In the genomic region with DNA sequence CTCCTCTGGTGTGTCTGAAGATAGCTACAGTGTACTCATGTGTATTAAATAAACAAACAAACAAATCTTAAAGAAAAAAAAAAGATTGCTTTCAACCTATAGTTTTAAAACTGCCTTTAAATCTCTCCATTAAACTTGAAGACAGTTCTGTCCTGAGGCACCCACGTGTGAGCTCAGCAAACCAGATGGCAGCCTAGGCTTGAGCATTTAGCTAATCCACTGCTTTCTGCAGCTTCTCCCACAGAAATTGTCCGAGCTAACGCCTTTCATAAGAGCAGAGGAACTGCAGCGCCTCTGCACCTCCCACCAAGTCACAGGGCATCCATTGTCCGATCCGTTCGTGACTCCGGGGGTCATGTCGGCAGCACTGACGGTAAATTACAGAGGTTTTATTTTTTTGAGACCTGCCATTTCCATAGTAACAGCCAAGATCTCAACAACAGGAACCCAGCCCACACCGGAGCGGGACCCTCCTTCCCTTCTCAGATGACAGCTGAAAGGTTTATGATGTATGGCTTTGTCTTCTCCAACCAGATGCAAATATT, we compare ENCODE assay signal across 14 mouse cellular contexts.
A peak's percentile ranks its signal among the peaks of the same experiment; 100 is the strongest.
DNase-seq lines count a peak whose midpoint lies in the region; ATAC-seq and TF ChIP-seq lines count a peak whose summit lies in the region.
"Had no signal": no experiment of that assay in that cellular context is flagged by ENCODE, and none has a peak within 500 bp of the region (broad histone marks: within the 10 kb centered on the region; RNA-seq: fewer than 3 reads in every experiment).

No protein-coding gene starts in this region.

- no peaks in the 10 kb centered on the region for H3K4me1 ChIP-seq in forebrain, postnatal 0 days (ENCODE audit: insufficient read depth)
- H3K4me1 ChIP-seq in forebrain, embryonic 11.5 days (replicated peaks; ENCODE audit: control insufficient read depth, insufficient read depth, low read length) = no peaks in the 10 kb centered on the region
- H3K4me1 ChIP-seq in limb, embryonic 11.5 days (ENCODE audit: control insufficient read depth, insufficient read depth, low read length) = no peaks in the 10 kb centered on the region
- no peaks in the 10 kb centered on the region for H3K4me1 ChIP-seq in liver, embryonic 12.5 days
- H3K4me1 ChIP-seq: embryonic facial prominence, embryonic 15.5 days; heart, embryonic 12.5 days; liver, embryonic 15.5 days had no signal

- ATAC-seq in forebrain, postnatal 0 days = no peak; the same call in 1 of the 2 replicates
- no peak; the same call in 1 of the 2 replicates for ATAC-seq in forebrain, embryonic 11.5 days (replicated peaks; ENCODE audit: low FRiP score)
- ATAC-seq in limb, embryonic 11.5 days (ENCODE audit: insufficient number of reproducible peaks, low FRiP score, low TSS enrichment, low read depth) = 0 out of 2 replicates have a peak, but pooled peaks have one; percentile 31
- no peak for ATAC-seq in liver, embryonic 12.5 days
- ATAC-seq: intestine, postnatal 0 days had no signal

- no peak overlapping the region for H3K4me3 ChIP-seq in forebrain, postnatal 0 days (ENCODE audit: low read depth, low read length)
- H3K4me3 ChIP-seq in forebrain, embryonic 11.5 days (ENCODE audit: low read depth, low read length) = no peak overlapping the region
- H3K4me3 ChIP-seq in limb, embryonic 11.5 days (ENCODE audit: low read depth, low read length) = no peak overlapping the region
- H3K4me3 ChIP-seq in liver, embryonic 12.5 days = no peak overlapping the region
- H3K4me3 ChIP-seq: embryonic facial prominence, embryonic 15.5 days; heart, embryonic 12.5 days; liver, embryonic 15.5 days had no signal

- H3K9me3 ChIP-seq in forebrain, postnatal 0 days (ENCODE audit: low read length) = no peaks in the 10 kb centered on the region
- H3K9me3 ChIP-seq in forebrain, embryonic 11.5 days (ENCODE audit: control insufficient read depth, low read length) = no peaks in the 10 kb centered on the region
- H3K9me3 ChIP-seq in limb, embryonic 11.5 days (ENCODE audit: control insufficient read depth, low read length) = no peaks in the 10 kb centered on the region
- no peaks in the 10 kb centered on the region for H3K9me3 ChIP-seq in liver, embryonic 12.5 days (replicated peaks)
- H3K9me3 ChIP-seq: embryonic facial prominence, embryonic 15.5 days; liver, embryonic 15.5 days had no signal

- no peak overlapping the region for H3K4me2 ChIP-seq in forebrain, postnatal 0 days (ENCODE audit: low read depth)
- H3K4me2 ChIP-seq in forebrain, embryonic 11.5 days (ENCODE audit: low read depth, low read length, severe bottlenecking) = no peak overlapping the region
- no peak overlapping the region for H3K4me2 ChIP-seq in limb, embryonic 11.5 days (ENCODE audit: low read depth, severe bottlenecking)
- no peak overlapping the region for H3K4me2 ChIP-seq in liver, embryonic 12.5 days
- H3K4me2 ChIP-seq: embryonic facial prominence, embryonic 15.5 days; heart, embryonic 12.5 days; liver, embryonic 15.5 days had no signal

- H3K27me3 ChIP-seq in forebrain, postnatal 0 days (ENCODE audit: insufficient read depth, low read length) = no peaks in the 10 kb centered on the region
- no peaks in the 10 kb centered on the region for H3K27me3 ChIP-seq in forebrain, embryonic 11.5 days (ENCODE audit: control insufficient read depth, insufficient read depth, low read length)
- H3K27me3 ChIP-seq in limb, embryonic 11.5 days (ENCODE audit: control insufficient read depth, insufficient read depth, low read length) = no peaks in the 10 kb centered on the region
- H3K27me3 ChIP-seq in liver, embryonic 12.5 days (replicated peaks) = no peaks in the 10 kb centered on the region
- H3K27me3 ChIP-seq: embryonic facial prominence, embryonic 15.5 days; heart, embryonic 12.5 days; liver, embryonic 15.5 days had no signal

- H3K9ac ChIP-seq in forebrain, postnatal 0 days = no peak overlapping the region
- H3K9ac ChIP-seq in forebrain, embryonic 11.5 days (ENCODE audit: low read length) = no peak overlapping the region; the same call in 1 of the 2 replicates
- no peak overlapping the region for H3K9ac ChIP-seq in limb, embryonic 11.5 days (ENCODE audit: low read length)
- H3K9ac ChIP-seq in liver, embryonic 12.5 days = no peak overlapping the region
- H3K9ac ChIP-seq: embryonic facial prominence, embryonic 15.5 days; heart, embryonic 12.5 days; liver, embryonic 15.5 days had no signal

- H3K36me3 ChIP-seq in forebrain, postnatal 0 days (ENCODE audit: insufficient read depth) = no peaks in the 10 kb centered on the region
- no peaks in the 10 kb centered on the region for H3K36me3 ChIP-seq in forebrain, embryonic 11.5 days (ENCODE audit: control insufficient read depth, insufficient read depth, low read length)
- no peaks in the 10 kb centered on the region for H3K36me3 ChIP-seq in limb, embryonic 11.5 days (ENCODE audit: control insufficient read depth, insufficient read depth, low read length)
- H3K36me3 ChIP-seq in liver, embryonic 12.5 days = no peaks in the 10 kb centered on the region
- H3K36me3 ChIP-seq: embryonic facial prominence, embryonic 15.5 days; G1E; heart, embryonic 12.5 days; liver, embryonic 15.5 days had no signal

- 0 out of 2 replicates have a peak, but pooled peaks have one; percentile 6 for TF ChIP-seq CTCF in forebrain, postnatal 0 days (IDR thresholded peaks at IDR 0.05; ENCODE audit: low read depth)

- DNase-seq in forebrain, postnatal 0 days = no peak
- DNase-seq in forebrain, embryonic 11.5 days (ENCODE audit: low spot score) = no peak
- peak; percentile 39 for DNase-seq in right cerebral cortex, adult 18-20 months
- DNase-seq in right cerebral cortex, postnatal 14 days = no peak
- peak; percentile 31 for DNase-seq in limb, embryonic 11.5 days (ENCODE audit: low spot score)
- peak; percentile 16 for DNase-seq in retina, embryonic 14.5 days (ENCODE audit: low spot score)
- DNase-seq in ovary, adult 18-20 months (ENCODE audit: low spot score) = no peak
- DNase-seq: spleen, adult 18-20 months had no signal

- WGBS in forebrain, postnatal 0 days = 37% methylated on average over 12 of the region's 12 CpGs
- 44% methylated on average over 12 of the region's 12 CpGs for WGBS in forebrain, embryonic 11.5 days
- WGBS in limb, embryonic 11.5 days = 71% methylated on average over 12 of the region's 12 CpGs
- 66% methylated on average over 12 of the region's 12 CpGs for WGBS in liver, embryonic 12.5 days (ENCODE audit: insufficient replicate concordance)

- no peak overlapping the region for H3K27ac ChIP-seq in forebrain, postnatal 0 days (ENCODE audit: low read depth, low read length)
- no peak overlapping the region for H3K27ac ChIP-seq in forebrain, embryonic 11.5 days (ENCODE audit: low read depth, low read length)
- no peak overlapping the region for H3K27ac ChIP-seq in limb, embryonic 11.5 days (replicated peaks; ENCODE audit: low read depth, low read length)
- no peak overlapping the region for H3K27ac ChIP-seq in liver, embryonic 12.5 days
- H3K27ac ChIP-seq: embryonic facial prominence, embryonic 15.5 days; liver, embryonic 15.5 days had no signal

Comparison
In these comparisons a context has a peak if more than half of its experiments do, and no peak if none do; other contexts are left out.
1. DNase-seq: peak in right cerebral cortex, adult 18-20 months (single experiment), limb, embryonic 11.5 days (single experiment) and retina, embryonic 14.5 days (single experiment); none in forebrain, postnatal 0 days (single experiment), forebrain, embryonic 11.5 days (single experiment), right cerebral cortex, postnatal 14 days (single experiment) and ovary, adult 18-20 months (single experiment).